Mouse (Mus musculus) heart, postnatal 4 days (tissue): Measurements from ENCODE around the gene Ankfn1. TPM values are rescaled to one million over a fixed set of nuclear protein-coding genes. Genes with fewer than 3 reads are reported as not detected.

Experiments
- DNase-seq: peaks from one replicate; pipeline ENCODE4 v3.0.0; 2021
- total RNA-seq, 2 experiments: library from RNA; stranded (reverse); gene quantifications; 2 replicates each; pipeline ENCODE4 v1.2.3; 2021

The Ankfn1 gene
- total RNA-seq, 2 experiments from 2014 or later = not detected

- DNase-seq = no peak
Observed at GRCm38 (mm10) chr11:89574269-89574838, 203.1 kb downstream of the Ankfn1 start.

- DNase-seq = no peak
Observed at GRCm38 (mm10) chr11:89569391-89570145, 207.9 kb downstream of the Ankfn1 start.

- DNase-seq = no peak
Observed at GRCm38 (mm10) chr11:89568246-89568645, 209.2 kb downstream of the Ankfn1 start.

GRCm38 (mm10) chr11:89551441-89551840 is 226.0 kb downstream of the Ankfn1 start:
- no peak for DNase-seq

GRCm38 (mm10) chr11:89550921-89551320 is 226.5 kb downstream of the Ankfn1 start:
- DNase-seq = no peak

- no peak for DNase-seq
Observed at GRCm38 (mm10) chr11:89548786-89549185, 228.7 kb downstream of the Ankfn1 start.

GRCm38 (mm10) chr11:89546164-89546563 is 231.3 kb downstream of the Ankfn1 start:
- peak; percentile 30 for DNase-seq

- peak; percentile 5 for DNase-seq
Observed at GRCm38 (mm10) chr11:89544856-89545817, 232.3 kb downstream of the Ankfn1 start.

GRCm38 (mm10) chr11:89538376-89538775 is 239.1 kb downstream of the Ankfn1 start:
- DNase-seq = no peak

GRCm38 (mm10) chr11:89527800-89528430 is 249.5 kb downstream of the Ankfn1 start:
- DNase-seq = no peak

GRCm38 (mm10) chr11:89515501-89515901 is 262.0 kb downstream of the Ankfn1 start:
- DNase-seq = no peak

- no peak for DNase-seq
Observed at GRCm38 (mm10) chr11:89508675-89509324, 268.7 kb downstream of the Ankfn1 start.

GRCm38 (mm10) chr11:89506595-89507245 is 270.7 kb downstream of the Ankfn1 start:
- DNase-seq = no peak

GRCm38 (mm10) chr11:89505046-89505445 is 272.4 kb downstream of the Ankfn1 start:
- no peak for DNase-seq

- no peak for DNase-seq
Observed at GRCm38 (mm10) chr11:89501796-89502195, 275.7 kb downstream of the Ankfn1 start.

- DNase-seq = no peak
Observed at GRCm38 (mm10) chr11:89500961-89501360, 276.5 kb downstream of the Ankfn1 start.

GRCm38 (mm10) chr11:89481084-89481483 is 296.4 kb downstream of the Ankfn1 start:
- no peak for DNase-seq

- DNase-seq = no peak
Observed at GRCm38 (mm10) chr11:89476927-89477326, 300.5 kb downstream of the Ankfn1 start.

- DNase-seq = no peak
Observed at GRCm38 (mm10) chr11:89476047-89476446, 301.4 kb downstream of the Ankfn1 start.

GRCm38 (mm10) chr11:89472871-89473270 is 304.6 kb downstream of the Ankfn1 start:
- no peak for DNase-seq

GRCm38 (mm10) chr11:89465381-89465780 is 312.1 kb downstream of the Ankfn1 start:
- no peak for DNase-seq
